Mouse (Mus musculus): ENCODE data around the gene C130050O18Rik.

Gene C130050O18Rik

DNA sequence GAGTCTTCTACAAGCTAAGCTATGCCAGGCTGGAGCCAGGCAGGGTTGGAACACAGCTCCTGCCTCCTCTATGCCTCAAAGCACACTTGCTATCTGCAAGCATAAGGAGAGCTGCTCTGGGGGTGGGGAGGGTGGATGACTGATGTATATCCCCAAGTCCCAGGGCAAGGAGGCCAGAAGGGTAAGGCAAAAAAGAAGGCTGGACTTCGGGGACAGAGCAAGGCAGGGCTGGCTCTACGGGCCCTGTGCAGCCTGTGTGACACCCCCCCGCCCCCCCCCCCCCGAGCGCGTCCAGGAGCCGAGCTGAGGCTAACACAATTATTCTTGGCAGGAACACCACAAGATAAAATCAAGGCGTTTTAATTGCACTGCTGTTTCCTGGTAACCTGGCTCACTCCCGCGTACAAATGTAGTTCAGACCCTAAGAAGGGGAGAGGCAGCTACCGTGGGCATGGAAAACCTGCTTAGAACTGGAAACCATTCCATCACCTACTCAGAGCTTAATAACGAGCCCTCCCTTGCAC is 24.8 kb downstream of the C130050O18Rik start:
- DNase-seq: no peak

DNA sequence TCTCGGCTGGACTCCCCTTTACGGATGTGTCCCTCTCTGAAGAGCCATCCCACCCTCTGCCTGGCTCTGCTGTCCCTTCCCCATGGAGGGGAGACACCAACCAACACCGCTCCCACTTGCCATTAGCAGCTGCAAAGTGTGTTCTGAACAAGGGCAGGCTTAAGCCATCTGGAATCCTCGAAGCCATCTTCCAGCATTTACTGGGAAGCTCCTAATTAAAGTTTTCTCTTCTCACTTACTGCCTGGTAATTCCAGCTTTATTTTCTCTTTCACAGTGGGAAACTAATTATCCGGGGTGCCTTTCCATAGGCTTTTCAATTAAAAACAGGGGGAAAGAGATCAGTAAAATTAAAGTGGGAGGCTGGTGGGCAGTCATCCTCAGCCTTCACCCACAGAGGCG is 27.3 kb downstream of the C130050O18Rik start:
- no peak for DNase-seq

DNA sequence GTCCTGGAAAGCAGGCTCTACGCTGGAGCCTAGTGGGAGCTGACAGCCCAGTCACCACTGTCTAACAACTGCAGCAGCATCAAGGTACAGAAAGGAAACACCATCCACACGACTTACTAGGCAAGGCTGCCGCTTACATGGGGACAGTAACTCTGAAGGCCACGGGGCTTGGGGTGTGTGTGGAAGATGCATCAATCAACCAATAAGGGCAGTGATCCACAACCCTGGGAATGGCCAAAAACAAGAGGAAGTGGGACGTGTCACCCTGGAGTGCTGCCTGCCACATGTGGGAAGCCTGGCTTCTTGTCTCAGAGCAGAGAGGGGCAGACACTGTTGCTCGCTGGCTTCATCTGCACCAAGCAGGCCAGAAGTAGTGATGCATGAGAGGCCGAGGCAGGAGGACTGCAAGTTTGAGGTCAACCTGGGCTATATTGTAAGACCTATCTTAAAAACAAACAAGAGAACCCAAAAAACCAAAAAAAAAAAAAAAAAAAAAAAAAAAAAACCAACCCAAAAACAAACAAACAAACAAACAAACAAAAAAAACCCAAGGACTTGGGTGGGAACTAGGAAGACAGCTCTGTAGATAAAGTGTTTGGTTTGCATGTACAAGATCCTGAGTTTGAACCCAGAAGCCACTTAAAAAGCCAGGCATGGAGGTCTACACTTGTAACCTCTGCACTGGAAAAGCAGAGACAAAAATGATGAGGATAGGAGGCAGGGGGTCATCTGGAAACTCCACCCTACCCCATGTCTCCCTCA is 27.8 kb downstream of the C130050O18Rik start:
- no peak for DNase-seq

DNA sequence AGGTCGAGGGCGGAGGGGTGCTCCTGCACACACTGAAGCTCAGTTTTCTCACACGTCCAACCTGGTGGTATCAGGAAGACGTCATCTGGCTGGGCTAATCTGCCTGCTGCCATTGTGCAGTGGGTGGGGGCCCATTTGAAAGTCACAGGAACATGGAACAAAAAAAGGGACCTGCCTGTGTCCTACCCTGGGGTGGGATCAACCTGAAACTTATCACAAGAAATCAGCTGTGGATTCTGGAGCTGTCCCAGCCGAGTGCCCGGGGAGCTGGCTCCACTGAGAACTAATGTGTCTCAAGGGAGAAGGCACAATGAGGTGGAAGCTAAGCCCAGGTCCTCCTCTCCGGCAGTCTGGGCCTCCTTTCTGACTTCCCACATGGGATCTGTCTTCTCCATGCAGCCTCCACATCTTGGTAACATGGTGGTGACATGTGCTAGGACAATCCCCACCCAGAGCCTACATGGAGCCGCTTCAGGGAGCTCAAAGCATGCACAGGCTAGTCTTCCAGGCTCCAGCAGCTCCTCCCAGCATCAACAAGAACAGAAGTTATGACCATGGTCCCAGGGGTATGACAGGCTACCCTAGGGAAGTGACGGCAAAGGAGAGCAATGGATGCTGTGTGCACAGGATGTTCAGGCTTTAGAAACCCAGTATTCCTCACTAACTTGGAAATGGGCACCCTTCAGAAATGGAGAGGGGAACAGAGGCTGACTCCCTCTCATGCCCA is 28.9 kb downstream of the C130050O18Rik start:
- DNase-seq: no peak

DNA sequence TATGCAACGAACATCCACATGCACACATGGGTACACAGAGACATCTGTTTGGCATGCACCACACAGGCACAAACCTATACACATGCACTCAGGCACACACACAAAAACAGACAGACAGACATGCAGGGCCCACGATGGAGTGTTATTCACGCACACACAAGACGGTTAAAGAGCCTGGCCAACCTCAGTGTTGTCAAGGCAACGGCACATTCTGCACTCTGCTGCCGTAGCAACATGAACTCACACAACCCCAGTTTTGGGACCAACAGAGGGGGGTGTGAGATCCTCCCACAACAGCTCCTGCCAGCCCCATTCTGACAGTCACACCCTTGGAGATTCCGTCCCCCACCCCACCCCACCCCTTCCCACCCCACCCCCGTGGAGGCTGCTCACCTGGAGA is 29.9 kb downstream of the C130050O18Rik start:
- no peak for DNase-seq

DNA sequence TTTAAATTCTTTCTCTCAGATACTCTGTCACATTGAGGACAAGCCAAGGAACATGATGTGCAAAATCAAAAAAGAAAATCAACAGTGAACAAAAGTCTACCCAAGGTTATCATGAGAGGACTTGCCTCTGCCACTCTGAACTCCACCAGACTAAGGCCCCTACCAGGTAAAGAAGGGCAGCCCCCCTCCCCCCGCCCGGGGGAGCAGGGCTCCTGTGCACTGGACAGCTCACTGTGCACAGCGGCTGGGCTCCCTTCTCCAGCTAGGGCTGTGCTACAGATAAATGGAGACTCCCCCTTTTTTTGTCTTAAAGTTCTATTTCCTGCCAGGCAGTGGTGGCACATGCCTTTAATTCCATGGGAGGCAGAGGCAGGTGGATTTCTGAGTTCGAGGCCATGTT is 32.7 kb downstream of the C130050O18Rik start:
- no peak for DNase-seq

DNA sequence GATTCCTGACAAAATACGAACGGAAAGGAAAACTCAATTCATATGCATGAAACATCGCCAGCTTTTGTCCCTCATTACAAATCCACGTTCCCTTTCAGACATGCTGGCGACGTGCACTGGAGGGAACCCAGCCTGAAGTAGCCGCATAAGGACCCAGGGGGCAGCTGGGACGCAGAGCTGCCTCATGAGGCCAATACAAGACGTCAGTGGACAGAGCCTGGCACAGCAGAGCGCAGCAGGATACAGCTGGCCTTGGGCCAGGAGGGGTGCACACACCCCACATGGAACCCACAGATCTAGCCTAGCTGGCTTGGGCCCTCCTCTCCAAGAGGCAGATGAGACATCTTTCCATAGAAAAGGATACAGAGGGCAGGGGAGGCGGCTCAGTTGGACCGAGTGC is 33.4 kb downstream of the C130050O18Rik start:
- DNase-seq: no peak

DNA sequence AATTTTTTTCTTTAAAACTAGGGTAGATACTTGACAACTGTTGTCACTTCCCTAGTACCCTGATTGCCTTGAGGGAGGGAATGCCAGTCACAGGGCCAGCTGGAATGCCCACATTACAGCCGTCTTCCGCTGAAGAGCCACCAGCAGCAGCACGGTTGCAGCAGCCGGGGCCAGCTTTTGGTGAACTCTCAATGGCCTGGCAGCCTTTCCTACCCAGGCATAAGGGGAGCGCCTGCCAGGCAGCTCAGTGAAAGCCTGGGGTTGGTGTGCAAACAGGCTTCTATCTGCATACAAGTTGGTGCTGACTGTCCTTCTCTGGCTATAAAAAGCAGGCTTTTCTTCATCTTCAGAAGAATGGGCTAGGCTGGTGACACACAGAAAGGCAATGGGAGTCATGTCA is 35.4 kb downstream of the C130050O18Rik start:
- peak; percentile 29 to 46 for DNase-seq

DNA sequence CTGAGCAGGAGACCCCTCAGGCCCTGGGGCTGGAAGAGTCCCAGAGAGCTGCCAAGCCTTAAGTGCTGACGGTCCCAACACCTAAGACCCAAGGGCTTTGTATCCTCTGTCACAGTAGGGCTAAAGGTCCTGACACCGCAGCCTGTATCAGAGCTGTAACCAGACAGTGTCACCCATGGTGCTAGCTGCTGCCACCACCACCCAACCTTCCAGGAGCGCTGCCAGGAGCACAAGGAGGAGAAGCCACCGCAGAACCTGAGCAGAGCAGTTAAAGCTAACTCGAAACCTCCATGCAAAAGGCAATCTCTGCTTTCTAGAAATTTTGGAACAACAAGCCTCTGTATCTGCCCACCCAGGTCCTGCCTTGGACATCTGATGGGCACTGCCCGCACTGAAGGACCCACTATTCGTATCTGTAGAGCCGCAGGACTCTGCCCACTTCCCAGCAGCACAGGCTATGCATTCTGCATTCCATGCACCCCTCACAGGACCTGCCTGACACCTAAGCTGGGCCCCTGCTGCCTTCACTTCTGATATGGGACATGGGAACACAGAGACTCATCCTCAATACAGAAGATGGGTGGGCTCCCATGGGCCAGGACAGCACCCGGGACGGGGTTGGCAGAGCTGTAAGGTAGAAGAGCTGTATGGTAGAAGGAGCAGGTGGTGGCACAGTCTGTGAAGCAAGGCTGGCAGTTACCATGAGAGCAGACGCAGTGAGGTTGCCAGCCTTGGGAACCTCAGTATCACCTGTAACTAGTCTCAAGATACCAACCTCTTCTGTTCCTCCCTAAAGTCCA is 36.0 kb downstream of the C130050O18Rik start:
- peak; percentile 46 to 53 for DNase-seq

DNA sequence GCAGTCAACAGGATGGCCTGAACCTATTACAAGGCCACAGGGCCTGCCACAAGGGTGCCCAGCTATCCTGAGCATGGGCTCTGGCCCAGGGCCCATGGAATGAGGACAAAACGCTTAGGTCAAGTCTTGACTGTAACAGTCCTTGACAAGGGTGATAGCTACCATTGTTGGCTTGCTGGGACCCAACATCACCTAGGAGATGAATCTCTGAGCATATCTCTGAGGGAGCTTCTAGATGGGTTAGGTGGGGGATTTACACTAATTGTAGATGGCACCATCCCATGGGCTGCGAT is 36.6 kb downstream of the C130050O18Rik start:
- DNase-seq: no peak

DNA sequence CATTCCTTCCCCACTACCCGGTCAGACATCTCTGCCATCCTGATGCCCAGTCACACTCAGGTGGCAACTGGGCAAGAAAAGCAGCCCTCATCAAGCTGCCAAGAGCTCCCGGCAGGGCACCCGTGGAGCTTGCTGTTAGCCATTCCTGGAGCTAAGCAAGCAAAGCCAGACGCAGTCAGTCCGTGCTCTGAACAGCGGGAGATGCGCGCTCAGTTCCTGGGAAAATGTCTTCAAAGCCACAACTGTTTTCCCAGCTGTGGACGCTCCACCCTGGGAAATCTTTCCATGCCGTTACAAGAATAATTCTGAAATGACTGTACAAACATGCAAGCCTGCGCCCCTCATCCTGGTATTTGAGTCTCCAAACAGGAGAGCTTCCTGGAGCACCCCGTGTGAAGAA is 37.3 kb downstream of the C130050O18Rik start:
- peak; percentile 33 to 39 for DNase-seq

DNA sequence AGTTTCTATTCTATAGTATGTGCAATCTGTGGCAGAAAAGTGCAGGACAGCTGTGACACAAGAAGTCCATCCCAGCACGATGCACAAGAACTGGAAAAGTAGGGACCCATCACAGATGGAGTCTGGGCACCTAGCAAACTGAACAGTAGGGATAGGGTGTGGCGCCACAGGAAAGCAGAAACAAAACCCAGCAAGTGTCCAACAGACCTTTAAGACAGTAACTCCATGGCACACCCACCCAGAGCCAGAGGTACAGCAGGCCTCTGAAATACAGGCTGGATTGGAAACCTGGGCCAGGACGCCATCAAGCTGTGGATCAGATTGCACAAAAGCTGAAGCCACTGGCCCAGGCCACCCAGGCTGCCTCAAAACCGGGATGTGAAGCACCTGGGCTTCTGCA is 37.9 kb downstream of the C130050O18Rik start:
- DNase-seq: no peak

DNA sequence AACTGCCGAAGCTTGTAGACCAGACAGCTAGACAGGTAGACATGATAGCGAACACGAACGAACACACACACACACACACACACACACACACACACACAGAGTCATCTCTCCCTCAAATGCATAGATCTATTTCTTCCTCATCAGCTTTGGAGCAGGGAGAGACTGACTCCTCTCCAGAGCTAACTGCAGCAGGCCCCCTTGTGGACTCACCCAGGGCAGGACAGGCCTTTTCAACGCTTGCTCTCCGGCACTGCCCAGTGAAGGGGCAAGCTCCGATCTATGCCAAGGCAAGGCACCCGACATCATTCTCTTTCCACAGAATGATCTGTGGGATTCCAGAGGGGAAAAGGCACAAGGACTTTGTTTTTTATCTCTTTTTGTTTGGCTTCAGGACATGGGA is 40.2 kb downstream of the C130050O18Rik start:
- no peak for DNase-seq

DNA sequence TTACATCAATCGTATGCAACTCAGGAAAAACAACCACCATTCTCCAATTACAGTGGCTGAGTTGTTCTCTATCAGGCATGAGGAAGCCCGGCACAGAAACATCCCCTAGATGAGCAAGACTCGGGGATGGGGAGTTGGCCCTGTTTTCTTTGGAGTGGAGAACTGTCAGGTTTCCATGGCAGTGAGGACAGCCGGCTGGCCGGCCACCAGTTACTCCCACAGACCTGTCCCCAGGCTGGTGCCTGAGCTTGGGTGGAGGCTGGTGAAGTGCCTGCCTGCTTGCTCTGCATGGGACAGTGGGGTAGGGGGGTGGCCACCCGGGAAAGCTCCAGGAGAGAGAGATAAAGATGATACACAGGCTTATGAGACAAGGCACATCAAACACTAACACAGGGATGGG is 42.9 kb downstream of the C130050O18Rik start:
- DNase-seq: no peak

DNA sequence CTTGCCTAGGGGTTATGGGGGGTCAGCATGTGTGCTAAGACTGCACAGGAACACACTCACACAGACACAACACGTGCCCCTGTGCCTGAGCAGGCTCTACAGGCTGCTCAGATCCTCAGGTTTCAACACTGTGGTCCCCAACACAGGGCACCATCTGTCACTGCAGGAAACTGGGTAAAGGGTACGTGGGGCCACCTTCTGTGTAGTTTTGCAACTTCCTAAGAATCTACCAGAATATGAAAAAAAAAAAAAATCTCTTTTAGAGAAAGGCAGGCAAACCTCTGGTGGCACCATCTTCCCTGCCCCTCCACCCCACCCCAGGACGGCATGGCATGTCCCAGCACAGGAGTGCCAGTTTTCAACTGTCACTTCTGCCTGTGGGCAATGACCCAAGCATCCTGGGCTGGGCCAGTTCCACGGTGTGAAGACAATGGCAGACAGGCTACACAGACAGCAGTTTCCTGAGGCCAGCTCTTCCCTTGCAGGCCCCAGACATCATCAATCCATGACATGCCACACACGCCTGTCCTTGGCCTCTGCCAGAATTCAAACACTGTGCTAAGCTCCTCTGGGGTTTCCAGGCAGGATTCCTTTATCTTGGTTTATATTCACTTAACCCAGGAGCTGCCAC is 44.2 kb downstream of the C130050O18Rik start:
- peak; percentile 48 to 54 for DNase-seq

DNA sequence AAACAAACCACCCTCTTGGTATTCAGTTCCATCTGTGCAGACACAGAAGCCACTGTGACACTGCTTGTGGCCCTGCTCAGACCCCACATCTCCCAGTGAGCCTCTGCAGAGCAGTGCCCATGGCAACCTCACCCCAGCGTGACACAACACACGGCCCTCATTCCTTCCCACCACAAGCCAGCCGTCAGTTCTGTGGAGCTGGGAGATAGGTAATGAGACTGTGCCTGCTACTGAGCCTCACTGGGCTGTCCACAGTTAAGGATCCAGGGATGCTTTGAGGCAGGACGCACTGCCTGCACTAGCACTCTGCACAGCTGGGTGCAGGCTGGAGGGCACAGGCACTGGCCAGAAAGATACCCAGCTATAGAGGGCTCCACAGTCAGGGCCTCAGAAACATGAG is 44.8 kb downstream of the C130050O18Rik start:
- DNase-seq: no peak

DNA sequence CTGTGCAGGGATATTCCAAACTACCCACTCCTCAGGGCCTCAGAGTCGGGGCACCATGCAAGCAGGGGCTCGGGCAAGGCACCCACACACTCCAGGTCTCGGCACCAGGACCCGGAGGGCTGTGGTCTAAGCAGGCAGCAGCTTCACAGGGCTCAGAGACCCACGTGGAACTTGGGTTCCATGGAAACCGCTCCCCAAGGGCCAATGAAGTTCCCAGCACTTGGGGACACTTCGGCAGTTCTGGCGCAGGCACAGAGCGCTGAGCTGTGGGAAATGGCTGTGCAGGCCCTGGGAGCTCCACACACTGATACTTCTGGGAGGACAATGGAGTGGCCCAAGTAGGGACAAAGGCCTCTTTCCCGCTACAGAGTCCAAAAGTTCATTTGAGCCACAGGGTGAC is 48.0 kb downstream of the C130050O18Rik start:
- DNase-seq: no peak

DNA sequence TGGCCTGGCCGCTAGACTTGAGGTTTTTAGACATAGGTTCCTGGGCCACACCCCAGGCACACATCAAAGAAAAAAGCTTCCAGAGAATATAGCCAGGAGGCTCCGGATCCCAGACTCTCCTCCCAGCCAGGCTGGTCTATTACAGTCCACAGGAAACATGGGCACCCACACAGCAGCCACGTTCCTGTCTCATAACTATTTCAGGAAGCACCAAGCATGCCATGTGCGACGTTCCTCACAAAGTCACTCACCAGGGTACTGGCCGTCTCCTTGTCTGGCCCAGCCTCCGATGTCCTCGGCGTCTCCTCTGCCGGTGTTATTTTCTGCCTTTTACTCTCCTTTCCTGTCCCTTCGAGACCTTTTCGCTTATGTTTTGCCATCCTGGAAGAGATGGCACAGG is 50.1 kb downstream of the C130050O18Rik start:
- DNase-seq: no peak

DNA sequence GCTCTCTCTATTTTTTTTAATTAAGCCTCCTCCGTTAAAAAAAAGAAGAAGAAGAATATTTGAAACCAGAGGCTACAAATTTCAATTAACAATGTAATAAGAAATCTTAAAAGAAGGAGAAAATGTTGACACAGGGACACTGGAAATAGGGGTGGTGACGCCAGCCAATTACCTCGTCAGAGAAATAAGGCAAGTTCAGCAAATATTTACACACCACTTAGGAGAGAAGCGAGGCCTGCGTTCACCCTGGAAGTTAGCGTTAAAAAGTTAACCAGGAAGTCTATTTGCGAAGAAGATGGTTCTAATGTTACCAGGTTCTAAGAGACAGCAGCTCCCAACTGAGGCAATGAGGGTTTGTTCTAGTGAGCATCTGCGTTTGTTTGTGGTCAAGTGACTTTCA is 52.2 kb downstream of the C130050O18Rik start:
- DNase-seq: no peak

DNA sequence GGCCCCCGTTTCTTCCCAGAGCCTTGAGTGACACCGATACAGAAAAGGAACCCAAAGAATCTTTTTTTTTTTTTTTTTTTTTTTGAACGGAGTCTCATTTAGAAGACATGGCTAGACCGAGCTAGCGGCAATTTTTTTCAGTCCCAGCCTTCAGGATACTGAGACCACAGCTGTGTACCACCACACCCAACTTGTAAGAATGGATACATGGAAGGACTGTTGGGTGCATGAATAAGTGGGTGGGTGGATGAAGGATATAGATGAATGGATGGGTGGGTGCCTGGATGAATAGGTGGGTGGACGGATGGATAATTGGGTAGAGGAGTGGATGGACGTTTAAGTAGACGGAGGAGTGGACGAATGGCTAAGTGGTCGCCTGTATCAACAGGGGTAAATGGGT is 54.9 kb downstream of the C130050O18Rik start:
- DNase-seq: no peak

DNA sequence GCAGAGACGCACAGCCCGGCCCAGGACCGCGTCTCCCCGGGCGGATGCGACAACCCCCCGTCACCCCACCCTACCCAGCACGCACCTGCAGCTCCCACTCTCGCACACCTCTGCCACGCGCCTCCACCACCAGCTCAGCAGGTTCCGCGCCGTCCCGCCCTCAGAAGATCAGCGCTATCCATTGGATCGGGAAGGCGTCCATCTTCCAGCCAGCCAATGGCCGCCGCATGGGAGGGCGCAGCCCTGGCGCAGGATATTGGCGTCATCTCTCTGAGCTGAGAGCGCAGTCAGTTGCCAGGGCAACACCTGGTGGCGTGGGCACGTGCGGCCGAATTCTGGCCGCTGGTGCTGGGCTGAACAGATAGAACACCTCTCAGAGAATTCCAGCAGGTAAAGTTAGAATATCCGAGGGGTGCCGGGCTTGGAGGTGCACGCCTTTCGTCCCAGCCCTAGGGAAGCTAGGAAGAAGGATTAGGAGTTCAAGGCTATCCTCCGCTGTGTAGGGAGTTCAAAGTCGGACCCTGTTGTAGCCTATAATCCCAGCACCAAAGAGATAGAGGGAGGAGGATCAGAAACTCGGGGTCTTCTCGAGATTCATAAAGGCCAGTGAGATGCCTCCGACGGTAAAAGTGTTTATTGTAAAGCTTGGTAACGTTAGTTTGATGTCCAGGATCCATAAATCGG is 55.4 kb downstream of the C130050O18Rik start, which contains the start of gene 3110082I17Rik:
3110082I17Rik (minus strand) TSS at position 144 of the 684 bp plus-strand sequence.
- DNase-seq: peak; percentile 99 to 100

DNA sequence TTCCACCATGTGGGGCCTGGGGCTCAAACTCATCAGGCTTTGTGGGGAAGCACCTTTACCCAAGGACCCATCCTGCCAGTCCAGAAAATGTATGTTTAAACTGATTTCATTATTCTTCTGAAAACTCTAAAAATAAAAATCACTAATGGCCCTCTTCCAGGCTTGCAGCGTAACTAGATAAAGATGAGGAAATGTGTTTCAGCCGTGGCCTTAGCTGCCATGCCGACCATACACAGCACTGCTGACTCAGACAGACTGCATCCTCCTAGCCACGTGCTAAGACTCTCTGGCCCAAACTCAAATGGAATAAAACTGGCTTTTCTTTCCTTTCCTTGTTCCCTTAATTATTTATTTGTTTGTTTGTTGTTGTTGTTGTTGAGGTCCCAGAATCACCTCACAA is 59.8 kb downstream of the C130050O18Rik start:
- no peak for DNase-seq

All from cerebellum, postnatal 36 days (tissue).